Mouse (Mus musculus) c-Kit-positive CD71-negative TER-119-negative erythroid progenitor cells, embryonic 14.5 days (primary cell): ENCODE results near the gene Dnah14.
A peak's percentile ranks its signal among the peaks of the same experiment; 100 is the strongest.

ENCODE experiments used
- DNase-seq: peaks from one replicate; pipeline ENCODE4 v3.0.0-alpha.2; 2013; ENCODE audit warnings: low read depth

Dnah14 gene

DNA sequence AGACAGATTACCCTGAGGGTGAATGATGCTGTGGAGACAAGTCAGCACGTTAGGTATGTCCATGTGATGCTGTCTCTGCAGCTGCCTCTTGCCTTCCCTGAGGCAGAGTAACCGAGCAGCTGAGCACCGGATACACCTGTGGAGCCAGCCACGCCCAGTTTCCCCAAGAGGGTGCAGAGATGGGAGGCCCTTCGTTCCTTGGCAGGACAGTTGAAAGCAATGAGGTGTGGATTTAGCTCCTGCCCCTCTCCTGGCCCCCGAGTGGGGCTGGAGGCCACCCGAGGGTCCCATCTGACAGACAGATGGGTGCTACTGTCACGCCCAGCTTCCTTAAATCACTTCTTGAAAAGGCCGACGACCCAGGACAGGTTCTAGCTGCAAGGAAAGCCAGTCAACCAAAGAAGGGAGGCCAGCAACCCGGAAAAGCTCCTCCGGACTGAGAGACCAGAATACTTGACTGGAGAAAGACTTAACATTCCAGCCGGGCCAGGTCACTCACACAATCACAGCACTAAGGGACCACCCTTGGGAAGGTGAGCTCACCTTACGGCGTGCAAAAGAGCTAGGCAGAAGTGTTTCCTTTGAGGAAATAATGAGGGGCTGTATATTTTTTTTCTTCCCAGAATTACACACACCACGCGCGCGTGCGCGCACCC, 276.9 kb downstream of the Dnah14 start:
- peak; percentile 72 for DNase-seq

DNA sequence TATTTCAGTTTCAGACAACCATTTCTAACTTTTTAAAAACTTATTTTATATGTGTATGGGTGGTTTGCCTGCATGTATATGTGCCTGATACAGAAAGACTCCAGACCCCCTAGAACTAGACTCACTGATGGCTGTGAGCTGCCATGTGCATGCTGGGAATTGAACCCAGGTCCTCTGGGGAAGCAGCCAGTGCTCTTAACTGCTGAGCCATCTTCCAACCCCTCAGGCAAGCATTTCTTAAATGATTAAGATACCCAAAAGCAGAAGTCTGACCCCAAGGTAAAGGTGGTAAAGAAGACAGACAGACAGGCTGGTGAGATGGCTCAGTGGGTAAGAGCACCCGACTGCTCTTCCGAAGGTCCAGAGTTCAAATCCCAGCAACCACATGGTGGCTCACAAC, 278.5 kb downstream of the Dnah14 start:
- DNase-seq, result no peak

DNA sequence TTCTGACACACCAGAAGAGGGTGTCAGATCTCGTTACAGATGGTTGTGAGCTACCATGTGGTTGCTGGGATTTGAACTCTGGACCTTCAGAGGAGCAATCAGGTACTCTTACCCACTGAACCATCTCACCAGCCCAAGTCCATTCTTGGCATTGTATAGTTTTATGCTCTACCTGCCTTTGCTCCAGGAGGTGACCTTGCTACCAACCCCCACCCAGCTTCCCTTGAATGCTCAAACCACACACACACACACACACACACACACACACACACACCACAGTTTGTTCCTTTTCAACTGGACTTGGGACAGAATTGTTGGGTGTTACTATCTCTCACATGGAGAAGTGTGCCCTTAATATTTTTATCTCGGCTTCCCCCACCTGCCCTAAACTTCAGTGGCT, 280.0 kb downstream of the Dnah14 start:
- no peak for DNase-seq

DNA sequence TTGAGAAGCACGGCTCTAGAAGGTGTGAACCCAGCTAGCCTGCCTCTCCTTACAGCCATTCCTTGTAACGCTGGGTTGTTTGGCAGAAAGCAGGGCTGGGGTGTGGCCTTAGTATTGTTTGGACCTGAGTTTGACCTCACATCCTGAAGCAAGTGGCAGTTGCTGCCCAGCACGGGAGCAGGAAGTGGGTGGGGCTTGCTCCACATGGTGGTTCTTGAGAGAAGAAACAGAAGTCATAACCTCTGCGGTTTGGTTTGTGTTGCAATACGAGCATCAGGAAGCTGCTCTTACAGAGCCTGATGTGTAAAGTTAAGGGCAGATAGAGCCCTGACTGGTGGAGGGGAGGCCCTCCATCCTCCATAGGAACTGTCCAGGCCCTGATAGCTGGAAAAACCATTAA, 284.3 kb downstream of the Dnah14 start:
- peak; percentile 82 for DNase-seq

DNA sequence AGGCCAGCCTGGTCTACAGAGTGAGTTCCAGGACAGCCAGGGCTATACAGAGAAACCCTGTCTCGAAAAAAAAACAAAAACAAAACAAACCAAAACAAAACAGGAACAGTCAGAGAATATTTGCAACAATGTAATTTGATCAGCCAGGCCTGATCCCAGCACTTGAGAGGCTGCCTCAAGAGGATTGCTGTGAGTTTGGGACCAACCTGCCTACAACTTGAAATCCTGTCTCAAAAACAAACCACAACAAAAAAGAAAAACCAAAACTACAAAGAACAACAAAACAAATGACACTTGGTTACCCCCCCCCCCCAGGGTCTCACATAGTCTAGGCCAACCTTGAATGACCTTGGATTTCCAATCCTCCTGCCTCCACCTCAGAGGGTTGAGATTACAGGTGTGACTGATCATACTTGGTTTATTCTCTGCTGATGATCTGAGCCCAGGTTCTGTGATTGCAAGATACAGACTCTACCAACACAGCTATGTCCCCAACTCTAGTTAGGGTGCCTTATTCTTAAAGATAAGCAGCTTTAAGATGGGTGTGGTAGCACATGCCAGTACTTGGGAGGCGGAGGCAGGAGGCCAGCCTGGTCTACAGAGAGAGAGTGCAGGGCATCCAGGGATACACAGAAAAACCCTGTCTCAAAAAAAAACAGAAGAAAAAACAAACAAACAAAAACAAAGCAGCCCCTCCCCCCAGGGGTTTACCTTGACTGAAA, 285.0 kb downstream of the Dnah14 start:
- DNase-seq, result no peak

DNA sequence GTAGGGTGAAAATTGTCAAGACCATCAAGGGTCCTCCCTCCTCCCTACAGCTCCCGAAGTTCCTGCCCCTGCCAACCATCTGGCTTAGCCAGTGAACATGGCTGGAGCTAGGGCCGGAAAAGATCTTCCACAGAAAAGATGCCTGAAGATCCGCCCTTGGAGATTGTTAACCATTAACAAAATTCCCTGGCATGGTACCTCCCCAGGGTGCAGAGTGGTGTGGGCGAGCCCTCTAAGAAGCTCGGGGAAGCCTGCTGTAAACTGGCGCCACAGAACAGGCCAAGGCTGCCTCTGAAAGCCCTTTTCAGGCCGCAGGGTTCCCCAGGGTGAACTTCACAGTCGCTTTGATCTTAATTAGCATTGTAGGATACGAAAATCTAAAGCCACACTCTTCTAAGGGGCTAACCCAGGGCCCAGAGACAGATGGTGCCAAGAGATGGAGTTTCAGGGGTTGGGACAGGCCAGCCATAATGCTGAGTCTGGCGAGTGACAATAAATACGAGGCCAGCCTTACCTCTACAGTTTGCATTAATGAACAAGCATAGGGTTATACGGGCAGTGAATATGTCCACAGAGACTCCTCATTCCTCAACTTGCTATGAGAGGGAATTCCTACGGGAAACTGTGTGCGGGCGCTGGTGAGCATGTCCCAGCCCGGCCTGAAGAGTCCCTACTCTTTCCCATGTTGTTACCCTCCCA, 286.5 kb downstream of the Dnah14 start:
- DNase-seq, result no peak

DNA sequence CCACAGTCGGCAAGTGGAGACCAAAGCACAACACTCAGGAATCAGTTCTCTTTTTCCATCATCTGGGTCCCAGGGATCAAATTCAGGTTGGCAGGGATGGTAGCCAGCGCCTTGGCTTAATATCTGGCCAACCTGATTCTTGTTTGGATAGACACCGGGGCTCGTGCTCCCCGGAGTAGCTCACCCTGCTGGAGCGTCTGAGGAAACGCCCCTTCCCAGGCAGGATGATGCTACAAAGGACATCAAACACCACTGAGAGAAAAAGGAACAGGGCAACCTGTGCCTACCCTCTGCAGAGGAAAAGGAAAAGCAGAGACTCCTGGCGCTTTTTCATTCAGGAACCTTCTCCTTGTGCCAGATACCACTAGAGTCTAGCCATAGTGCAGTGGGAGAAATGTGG, 287.1 kb downstream of the Dnah14 start:
- no peak for DNase-seq
